Mouse (Mus musculus): ENCODE data around the gene Atp6v0a2.
A peak's percentile ranks its signal among the peaks of the same experiment; 100 is the strongest.
"Not testable (repeated sequence)": the region's sequence is repeated elsewhere in the genome, so short reads cannot be mapped to it uniquely, and the experiment has no call there.

Atp6v0a2 gene

DNA sequence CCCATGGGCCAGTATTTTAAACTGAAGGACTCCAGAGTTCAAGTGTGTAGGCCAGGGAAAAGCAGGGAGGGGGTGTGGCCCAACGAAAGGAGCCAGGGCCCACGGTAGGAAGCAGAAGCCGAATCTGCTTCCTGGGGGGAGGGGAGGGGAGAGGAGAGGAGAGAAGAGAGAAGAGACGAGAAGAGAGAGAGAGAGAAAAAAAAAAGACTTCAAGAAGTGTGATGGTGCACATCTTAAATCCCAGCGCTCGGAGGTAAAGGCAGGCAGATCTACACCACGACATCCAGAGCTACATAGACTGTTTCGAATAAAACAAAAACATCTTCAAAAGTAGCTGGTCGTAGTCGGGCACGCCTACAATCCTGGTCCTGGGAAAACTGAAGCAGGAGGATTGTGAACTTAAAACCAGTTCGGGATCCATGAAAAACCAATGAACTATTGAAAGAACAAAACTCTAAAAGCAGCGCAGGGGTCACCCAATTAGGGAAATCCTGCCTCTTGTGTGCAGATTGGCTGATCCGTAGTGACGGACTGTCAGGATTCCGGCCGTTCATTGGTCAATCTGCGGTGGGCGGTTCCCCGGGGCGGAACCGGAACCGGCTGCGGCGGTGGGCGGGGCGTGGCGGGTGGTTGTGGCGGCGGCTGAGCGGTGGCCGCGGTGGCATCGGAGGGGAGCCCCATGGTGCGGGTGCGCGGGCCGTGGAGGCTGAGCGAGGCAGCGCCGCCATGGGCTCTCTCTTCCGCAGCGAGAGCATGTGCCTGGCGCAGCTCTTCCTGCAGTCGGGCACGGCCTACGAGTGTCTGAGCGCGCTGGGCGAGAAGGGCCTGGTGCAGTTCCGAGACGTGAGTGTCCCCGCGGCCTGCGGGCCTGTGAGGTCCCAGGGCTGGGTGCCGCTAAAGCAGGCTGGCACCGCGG, at the start of gene Atp6v0a2:
Gene Atp6v0a2 (plus strand): TSS at position 129 of the 916 bp plus-strand sequence.
- peak; percentile 100 for DNase-seq

DNA sequence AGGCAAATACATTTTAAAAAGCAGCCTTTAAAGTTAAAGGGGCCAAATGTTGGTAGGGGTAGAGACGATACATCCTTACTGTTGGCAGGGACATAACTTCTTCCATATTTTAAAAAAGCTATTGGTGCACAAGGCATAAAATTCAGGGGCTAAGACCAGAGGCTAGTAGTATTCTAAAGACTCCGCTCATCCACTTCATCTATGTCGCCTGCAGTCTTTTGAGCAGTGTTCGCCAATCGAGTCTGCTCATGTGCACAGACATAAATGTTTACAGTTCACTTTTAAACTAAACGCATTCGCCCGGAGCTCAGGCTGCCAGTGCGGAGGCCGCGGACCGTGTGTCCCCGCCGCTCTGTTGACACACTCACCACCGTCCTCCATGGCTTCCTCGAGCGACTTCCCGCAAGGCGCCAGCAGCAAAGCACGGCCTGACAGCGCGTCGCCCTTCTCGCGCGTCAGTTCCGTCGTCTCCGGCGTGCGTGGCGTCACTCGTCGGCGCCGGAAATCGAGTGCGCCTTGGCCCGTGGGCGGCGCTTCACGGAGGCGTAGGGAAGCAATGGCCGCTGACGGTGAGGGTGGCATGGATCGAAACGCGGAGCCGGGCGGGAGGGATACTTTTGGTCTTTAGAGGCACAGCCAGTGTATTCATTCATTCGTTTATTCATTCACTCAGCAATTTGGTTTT, 49.6 kb upstream of the Atp6v0a2 start, which contains the start of the genes Eif2b1 and Gtf2h3:
Gene Eif2b1 (minus strand): TSS at position 499 of the 685 bp plus-strand sequence.
Gene Gtf2h3 (plus strand): TSS at position 508 of the 685 bp plus-strand sequence.
- DNase-seq, result peak; percentile 99

DNA sequence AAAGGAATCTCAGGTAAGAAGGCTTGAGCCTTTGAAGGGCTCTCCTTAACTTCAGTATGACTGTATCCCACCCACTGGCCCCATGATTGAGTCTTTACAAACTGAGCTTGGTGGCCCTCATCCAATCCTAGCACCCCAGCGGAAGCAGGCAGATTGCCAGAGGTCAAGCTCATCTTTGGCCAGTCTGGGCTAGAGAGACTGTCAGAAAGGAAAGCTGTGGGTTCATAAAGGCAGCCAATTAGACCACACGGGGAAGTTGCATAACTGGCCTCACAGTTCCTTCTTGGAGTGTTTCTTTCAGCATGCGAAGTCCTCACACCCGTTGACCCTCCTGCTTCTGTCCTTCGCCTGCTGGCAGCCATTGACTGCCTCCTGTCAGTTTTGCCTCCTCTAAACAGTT, 45.9 kb upstream of the Atp6v0a2 start:
- DNase-seq, result peak; percentile 94

DNA sequence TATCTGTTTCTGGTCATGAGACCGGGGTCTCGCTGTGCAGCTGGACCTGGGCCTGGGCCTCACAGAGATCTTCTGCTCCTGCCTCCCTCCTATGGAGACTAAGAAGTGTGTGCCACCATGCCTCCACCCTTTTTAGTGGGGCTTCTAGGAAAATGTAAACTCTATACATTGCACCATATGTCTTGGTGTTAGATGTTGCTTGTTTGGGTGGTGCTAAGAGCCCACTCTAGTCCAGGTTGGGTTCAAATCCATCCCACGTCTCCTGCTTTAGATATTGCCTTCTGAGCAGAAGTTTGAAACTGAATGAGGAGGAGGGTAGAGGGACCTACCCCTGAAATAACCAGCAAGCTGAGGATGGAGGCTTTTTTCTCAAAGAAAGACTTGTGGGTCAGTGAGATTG, 35.6 kb upstream of the Atp6v0a2 start:
- peak; percentile 68 for DNase-seq

DNA sequence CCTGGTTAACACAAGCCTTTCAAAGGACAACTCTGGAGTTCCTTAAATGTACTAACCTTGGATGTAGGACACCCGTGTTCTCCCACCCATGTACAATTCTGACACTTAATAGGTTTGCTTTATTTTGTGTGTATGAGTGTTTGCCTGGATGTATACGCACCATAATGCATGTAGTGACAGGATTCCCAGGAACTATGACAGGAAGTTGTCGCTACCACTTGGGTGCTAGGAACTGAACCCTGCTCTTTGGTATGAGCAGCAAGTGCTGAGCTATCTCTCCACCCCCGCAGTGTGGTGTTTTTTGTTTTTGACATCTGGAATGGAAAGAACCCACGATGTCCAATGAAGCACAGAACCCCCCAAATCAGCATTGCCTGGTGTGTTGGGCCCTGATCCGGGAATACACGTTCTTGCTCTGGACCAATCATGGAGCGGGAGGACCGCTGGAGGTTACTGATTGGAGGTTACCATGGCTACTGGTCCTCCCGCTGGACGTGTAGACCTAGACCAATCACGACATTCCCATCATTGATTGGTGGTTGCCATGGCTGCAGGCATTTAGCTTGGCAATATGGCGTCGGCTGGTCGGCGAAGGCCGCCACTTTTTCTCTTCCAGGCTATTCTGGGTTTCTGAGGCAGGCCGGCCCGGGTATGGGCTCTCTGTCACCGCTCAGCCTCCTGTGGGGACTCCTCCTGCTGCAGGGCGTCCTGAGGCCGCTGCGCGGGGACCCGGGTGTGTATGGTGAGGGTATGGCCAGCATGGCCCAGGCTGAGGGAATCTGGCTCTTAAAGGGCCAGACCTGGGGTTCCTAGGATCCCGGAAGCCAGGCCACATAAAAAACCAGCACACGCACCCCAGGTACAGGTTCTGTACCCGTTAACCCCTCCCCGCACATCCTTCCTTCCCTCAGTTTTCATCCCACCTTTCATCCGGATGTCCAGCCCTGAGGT, 29.9 kb upstream of the Atp6v0a2 start:
- DNase-seq, result peak; percentile 100

DNA sequence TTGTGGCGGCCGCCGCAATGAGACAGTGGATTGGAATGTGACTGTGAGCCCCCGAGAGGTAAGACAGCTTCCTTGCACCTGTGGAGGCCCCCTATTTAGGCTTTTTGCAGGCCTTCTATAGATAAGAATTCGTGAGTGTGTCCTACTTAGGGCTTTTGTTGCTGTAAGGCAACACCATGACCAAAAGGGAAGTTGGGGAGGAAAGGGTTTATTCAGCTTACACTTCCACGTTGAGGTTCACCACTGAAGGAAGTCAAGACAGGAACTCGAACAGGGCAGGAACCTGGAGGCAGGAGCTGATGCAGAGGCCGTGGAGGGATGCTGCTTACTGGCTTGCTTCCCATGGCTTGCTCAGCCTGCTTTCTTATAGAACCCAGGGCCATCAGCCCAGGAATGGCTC, 28.6 kb upstream of the Atp6v0a2 start:
- not testable (repeated sequence) for DNase-seq

DNA sequence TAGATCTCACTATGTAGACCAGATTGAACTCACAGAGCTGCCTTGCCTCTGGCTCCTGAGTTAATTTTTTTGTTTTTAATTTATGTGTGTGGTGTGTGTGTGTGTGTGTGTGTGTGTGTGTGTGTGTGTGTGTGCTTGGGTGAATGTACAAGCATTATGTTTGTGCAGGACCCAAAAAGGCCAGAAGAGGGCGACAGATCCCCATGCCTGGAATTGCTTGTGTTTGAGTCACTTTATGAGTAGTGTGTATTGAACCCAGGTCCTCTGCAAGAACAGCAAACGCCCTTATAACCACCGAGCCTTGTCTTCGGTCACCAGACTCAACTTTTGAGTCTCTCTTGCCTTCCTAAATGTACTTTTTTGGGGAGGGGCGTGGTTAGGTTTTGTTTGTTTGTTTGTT, 26.0 kb upstream of the Atp6v0a2 start:
- DNase-seq, result peak; percentile 70

DNA sequence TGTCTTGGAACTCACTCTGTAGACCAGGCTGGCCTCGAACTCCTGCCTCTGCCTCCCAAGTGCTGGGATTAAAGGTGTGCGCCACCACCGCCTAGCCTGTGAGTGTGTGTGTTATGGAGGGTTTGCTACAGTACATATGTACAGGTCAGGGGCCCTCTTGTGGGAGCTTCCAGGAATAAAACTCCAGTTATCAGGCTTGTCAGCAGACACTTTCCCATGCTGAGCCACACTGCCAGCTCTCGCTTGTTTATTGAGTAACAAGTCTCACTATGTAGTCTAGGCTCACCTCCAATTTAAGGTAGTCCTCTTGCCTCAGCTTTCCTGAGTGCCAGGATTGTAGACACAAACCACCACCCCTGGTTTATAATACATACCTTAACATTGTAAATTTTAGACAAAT, 24.1 kb upstream of the Atp6v0a2 start:
- peak; percentile 93 for DNase-seq

DNA sequence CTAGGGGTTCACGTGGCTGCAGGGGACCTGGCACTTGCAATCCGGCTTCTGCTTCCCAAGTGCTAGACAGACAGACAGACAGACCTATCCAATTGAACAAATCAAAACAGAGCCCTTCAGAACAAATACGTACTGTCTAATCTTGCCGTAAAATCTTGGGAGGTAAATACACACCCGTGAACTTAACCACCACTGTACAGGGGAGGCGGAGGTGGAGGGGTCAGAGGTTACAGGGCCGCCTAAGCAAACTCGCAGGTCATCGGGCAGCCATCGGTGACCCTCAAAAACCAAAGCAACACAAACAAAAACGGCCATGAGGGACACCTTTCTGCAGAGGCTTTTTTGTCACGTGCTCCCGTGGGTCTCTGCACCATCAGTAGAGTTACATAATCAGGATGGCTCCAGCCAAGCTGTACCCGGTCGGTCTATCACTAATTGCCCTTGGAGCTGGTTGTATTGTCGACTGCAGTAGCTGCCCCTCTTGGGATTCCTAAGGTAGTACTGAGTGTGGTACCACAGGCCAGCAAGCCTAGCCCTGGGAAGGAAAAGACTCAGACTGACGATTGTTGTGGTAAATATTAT, 23.2 kb upstream of the Atp6v0a2 start:
- DNase-seq, result peak; percentile 93

DNA sequence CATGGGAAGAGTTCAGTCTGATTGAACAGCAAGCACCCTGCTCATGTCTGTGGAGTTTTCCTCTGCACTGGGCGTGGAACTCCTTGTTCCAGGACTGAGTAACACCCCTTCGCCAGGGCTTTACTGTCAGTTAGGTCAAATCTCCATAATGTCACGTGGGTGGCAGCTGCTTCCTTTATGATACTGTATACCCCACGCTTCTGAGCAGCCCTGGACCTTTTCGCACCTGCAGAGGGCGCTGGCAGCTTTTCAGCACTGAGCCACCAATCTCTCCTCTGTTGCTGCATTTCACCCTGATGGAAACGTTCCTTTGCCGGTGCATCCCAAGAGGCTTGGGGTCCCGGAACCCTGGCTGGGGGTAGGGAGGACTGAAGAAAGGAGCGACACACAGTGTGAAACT, 17.4 kb upstream of the Atp6v0a2 start:
- DNase-seq, result no peak

DNA sequence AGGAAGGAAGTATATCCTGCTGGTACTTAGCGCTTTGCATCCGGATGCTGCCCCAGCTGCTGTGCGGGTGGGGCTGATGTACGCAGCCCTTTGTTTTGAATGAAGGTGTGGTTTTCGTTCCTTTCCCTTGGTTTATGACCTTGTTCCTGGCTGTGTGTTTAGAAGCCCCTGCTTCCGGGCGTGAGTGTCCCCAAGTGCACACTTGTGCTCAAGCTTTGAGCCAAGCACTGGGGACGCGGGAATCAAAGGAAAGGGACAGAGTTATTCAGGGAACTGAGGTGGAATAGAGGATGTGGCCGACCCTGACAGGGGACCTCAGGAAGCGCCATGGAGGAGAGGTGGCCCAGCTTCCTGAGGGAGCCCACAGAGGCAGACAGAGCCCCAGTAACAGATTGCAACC, 13.7 kb upstream of the Atp6v0a2 start:
- peak; percentile 94 for DNase-seq

DNA sequence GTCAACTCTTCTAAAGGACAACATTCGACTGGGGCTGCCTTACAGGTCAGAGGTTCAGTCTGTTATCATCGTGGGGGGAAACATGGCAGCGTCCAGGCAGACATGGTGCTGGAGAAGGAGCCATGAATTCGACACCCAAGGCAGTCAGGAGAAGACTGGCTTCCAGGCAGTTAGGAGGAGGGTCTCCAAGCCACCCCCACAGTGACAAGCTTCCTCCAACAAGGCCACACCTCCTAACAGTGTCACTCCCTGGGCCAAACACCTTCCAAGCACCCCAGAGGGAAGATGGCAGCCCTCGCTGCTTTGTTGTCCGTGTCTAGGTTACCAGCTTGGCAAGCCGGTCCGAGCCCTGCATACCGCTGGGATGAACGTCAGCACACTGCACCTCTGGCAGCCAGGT, 9.7 kb upstream of the Atp6v0a2 start:
- no peak for DNase-seq

DNA sequence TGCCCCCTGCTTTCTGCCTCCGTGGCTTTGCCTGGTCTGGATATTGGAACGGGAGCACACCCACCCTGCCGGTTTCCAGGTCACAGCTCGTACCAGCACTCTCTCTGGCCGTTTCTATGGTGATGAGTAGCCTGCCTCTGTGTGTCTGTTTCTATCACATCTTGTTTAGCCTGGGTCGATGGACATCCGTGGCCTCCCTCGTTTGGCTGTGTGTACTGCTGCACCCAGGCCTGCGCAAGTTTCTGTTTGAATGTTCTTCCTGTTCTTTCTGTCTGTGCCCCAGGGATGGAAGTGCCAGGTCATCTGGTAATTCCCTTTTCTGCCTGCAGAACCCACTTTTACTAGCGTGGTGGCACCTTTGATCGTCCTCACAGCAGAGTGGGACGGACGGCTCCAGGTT, 7.0 kb upstream of the Atp6v0a2 start:
- peak; percentile 92 for DNase-seq

DNA sequence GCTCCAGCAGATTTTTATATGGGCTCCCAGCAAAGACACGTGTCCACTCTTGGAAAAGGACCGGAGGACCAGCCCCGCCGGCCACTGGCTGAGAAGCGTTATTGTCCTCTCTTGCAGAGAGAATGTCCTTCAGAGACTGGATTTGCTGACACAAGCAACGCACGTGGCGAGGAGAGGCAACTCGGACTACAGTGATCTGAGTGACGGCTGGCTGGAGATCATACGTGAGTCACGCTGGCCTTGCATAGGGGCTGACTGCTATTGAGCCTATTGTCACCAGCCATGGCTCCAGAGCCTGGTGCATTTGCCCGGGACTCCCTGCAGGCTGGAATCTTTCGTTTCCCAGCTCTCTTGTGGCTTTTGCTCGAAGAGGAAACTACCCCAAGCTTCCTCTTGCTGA, 5.5 kb upstream of the Atp6v0a2 start:
- DNase-seq, result peak; percentile 94

DNA sequence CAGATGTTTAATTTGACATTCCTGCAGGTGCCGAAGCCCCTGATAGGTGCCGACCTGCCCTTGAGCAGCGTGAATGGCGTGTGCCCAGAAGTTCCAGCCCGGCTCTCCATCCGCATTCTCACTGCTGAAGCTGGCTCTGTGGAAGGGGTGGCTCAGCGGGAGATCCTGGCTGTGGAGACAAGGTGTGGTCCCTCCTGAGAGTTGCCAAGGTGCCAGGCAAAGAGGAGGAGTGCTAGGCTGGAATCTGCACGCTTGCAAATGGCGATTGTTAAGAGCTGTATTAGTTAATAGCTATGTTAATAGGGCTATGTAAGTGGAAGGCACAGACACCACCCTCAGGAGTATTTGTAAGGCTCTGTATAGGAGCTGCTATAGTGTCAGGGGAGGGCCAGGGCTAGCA, 4.1 kb upstream of the Atp6v0a2 start:
- no peak for DNase-seq

DNA sequence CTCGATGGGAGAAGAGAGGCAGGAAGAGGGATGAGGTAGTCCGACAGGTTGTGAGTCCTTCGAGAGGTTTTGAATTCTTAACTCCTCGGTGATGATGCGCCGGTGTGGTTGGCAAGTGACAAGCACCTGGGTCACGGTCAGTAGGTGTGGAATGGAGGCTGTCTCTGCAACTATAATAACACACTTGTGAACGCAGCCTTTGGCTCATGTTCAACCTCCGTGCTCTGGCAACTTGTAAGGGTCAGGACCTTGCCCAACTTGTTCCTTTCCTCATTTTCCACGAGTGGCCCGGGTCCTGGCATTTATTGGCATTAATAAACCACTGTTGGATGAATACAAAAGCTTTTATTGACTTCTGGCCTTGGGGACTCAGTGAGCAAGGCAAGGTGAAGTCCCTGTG, 1.3 kb downstream of the Atp6v0a2 start:
- DNase-seq, result no peak

DNA sequence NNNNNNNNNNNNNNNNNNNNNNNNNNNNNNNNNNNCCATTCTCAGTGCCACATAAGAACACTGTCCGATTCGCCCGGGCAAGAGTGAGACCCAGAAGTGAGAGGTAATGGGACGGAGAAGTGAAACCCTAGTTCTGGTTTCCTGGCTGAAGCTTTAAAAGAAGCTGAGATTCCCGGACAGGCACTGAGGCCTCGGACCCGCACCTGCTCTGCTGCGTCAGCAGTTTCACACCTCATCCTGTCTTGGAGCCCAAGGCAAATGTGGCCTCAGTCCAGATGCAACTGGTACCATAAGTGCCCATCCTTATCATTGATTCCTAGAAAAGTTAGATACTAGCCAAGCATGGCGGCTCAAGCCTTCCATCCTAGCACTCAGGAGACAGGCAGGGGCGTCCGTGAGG, 3.3 kb downstream of the Atp6v0a2 start:
- no peak for DNase-seq

DNA sequence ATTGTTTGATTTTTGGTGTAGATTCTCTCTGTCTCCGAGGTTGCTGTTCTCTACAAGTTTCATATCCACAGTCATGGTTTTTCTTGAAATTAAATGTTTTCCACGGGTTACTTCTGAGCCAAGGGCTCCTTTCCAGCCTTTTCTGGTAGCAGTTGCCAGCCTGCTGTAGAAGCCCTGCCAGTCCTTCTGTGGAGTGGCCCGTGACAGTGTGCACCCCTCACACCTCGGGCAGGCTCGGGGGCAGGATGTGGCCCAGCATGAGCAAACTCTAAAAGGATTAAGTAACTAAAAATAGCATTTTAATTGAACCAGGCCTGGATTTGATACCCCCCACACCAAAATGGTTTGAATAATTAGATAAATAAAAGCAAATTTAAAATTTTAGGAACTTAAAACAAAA, 4.1 kb downstream of the Atp6v0a2 start:
- no peak for DNase-seq

DNA sequence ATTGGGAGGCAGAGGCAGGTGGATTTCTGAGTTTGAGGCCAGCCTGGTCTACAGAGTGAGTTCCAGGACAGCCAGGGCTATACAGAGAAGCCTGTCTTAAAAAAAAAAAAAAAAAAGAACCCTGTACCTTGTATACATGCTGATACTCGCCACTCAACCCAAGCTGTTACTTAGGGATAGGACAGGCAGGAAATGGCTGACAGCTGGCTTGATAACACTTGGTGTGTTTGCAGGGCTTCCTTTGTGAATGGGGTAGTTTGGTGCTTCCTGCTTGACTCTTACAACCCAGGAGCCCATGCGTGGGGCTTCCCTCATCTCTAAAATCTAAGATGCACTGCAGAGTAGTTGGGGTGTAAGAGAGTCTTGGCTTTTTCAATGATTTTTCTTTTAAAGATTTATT, 5.0 kb downstream of the Atp6v0a2 start:
- DNase-seq, result no peak

DNA sequence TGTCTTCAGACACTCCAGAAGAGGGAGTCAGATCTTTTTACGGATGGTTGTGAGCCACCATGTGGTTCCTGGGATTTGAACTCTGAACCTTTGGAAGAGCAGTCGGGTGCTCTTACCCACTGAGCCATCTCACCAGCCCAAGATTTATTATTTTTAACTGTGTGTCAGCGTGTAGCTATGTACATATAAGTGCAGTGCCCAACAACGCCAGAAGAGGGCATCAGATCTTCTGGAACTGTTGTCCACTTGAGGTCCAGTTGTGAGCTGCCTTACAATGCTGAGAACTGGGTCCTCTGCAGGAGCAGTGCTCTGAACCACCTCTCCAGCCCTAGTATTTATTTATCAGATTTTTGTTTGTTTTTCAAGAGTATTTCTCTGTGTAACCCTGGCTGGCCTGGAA, 6.7 kb downstream of the Atp6v0a2 start:
- not testable (repeated sequence) for DNase-seq

DNA sequence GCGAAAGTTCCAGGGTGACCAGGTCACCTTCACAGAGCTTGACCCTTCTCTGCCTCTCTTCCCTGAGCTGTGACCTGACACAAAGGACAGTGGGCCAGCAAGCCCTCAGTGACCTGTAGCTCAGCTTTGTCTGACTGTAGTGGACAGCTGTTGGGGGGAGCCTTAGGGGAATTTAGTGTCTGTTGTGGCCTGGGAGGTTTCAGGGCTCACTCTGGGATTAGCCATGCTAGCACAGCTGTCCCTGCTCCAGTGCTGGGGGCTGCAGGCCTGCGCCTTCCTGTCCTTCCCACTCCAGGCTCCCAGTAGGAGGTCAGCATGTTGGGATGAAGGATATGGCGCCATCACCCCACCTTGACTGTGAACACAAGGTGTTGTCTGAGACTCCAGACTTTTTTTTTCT, 7.8 kb downstream of the Atp6v0a2 start:
- no peak for DNase-seq

DNA sequence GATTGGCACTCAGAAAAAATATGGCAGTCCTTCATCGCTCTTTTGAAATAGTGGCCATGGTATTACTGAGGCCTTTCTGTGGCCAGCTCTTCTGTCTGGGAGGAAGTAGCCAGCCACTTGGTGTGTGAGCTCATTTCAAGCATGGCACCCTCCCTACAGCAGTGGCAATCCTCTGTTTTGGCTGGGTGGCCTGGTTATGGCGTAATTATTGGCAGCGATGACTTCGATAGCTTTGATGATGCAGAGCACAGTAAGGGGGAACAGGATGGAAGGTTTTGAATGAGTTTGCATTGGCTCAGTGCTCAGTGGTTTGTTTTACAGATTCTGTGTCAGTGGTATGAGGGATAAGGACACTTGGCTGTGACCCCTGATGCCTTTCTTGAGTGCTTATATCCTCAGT, 8.3 kb downstream of the Atp6v0a2 start:
- no peak for DNase-seq

DNA sequence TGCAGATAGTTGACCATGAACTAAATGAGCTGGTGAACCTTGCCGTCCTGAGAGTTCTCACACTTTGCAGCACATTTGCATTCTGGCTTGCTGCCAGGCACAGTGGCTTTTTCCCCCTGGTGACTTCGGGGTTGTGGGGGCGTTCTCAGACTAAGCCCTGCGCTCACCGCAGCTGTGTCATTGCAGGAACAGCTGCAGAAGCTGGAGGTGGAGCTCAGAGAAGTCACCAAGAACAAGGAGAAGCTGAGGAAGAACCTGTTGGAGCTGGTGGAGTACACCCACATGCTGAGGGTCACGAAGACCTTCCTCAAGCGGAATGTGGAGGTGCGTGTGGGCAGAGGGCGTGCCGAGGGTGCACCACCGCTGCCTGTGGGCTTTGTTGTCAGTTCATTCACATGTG, 8.9 kb downstream of the Atp6v0a2 start:
- DNase-seq, result no peak
